Mouse (Mus musculus) heart, adult 8-10 months (tissue): Measurements from ENCODE around the gene Sgsh. TPM values are rescaled to one million over a fixed set of nuclear protein-coding genes. Genes with fewer than 3 reads are reported as not detected.

Source experiments
- DNase-seq: peaks from one replicate; pipeline ENCODE4 v3.0.0; 2022; ENCODE audit warnings: low spot score
- microRNA-seq: library from miRNA; unstranded; fragments of <30 nt; microRNA quantifications from one replicate; pipeline ENCODE4 v1.2.0, GENCODE M21; 2022
- total RNA-seq, 4 experiments: library from RNA; stranded (reverse); gene quantifications; 2 replicates each; pipeline ENCODE4 v1.2.4; 2022

Gene Sgsh
- total RNA-seq, 4 experiments from 2014 or later, result 4.6 to 5.6 (median 5.3) TPM

- no peak for DNase-seq
These were observed 47.8 kb downstream of the Sgsh start, which contains the start of gene Card14 for GRCm38 (mm10) chr11:119307658-119307867. Gene Card14, plus strand, starts transcription at chr11:119307768.

- no peak for DNase-seq
These were observed 48.3 kb downstream of the Sgsh start for GRCm38 (mm10) chr11:119306762-119307657.

GRCm38 (mm10) chr11:119304904-119305712 lies 50.2 kb downstream of the Sgsh start:
- DNase-seq, result no peak

GRCm38 (mm10) chr11:119300986-119301385 lies 54.4 kb downstream of the Sgsh start:
- DNase-seq, result no peak

GRCm38 (mm10) chr11:119300246-119300935 lies 54.9 kb downstream of the Sgsh start:
- DNase-seq, result no peak

GRCm38 (mm10) chr11:119299391-119300245 lies 55.7 kb downstream of the Sgsh start, which contains the start of gene Eif4a3:
Gene Eif4a3, minus strand, starts transcription at chr11:119300089.
- DNase-seq, result peak; percentile 94

- DNase-seq, result no peak
These were observed 56.4 kb downstream of the Sgsh start for GRCm38 (mm10) chr11:119298917-119299316.

- no peak for DNase-seq
These were observed 57.3 kb downstream of the Sgsh start for GRCm38 (mm10) chr11:119297996-119298395.

Small RNA genes lying within 50 kb of the gene (microRNA-seq; reads per million reads assigned to microRNA genes)
- gene Mir1932, result not detected

Other genes starting within 250 kb of the Sgsh start
- gene Tbc1d16, start 127.0 kb downstream of the Sgsh start, total RNA-seq, result 10 to 100 TPM; 60.3 to 72.2 (median 64.4) TPM
- gene Ccdc40, start 127.0 kb downstream of the Sgsh start, total RNA-seq, result under 1 TPM in 1 of 4 experiments, not detected in 3; 0.20 TPM
- 100 to 1,000 TPM; 108 to 126 (median 114) TPM for gene Gaa, start 87.6 kb downstream of the Sgsh start, total RNA-seq
- 10 to 100 TPM; 57.7 to 77.2 (median 66.8) TPM for gene Eif4a3, start 55.4 kb downstream of the Sgsh start, total RNA-seq
- gene Card14, start 47.8 kb downstream of the Sgsh start, total RNA-seq, result under 1 TPM in 2 of 4 experiments, not detected in 2; 0.13 to 0.14 TPM
- gene Slc26a11, start within 50 bp of the Sgsh start, total RNA-seq, result 1 to 10 TPM; 2.3 to 4.6 (median 3.1) TPM
- 10 to 100 TPM; 11.1 to 16.0 (median 13.2) TPM for gene Rnf213, start 37.6 kb upstream of the Sgsh start, total RNA-seq
- 10 to 100 TPM in 1 of 4 experiments, 1 to 10 TPM in 3; 7.2 to 13.2 (median 7.9) TPM for gene Endov, start 135.8 kb upstream of the Sgsh start, total RNA-seq
- gene Nptx1, start 192.2 kb upstream of the Sgsh start, total RNA-seq, result under 1 TPM; 0.09 to 0.24 (median 0.16) TPM
- 10 to 100 TPM; 30.3 to 35.6 (median 32.7) TPM for gene Rptor, start 247.4 kb upstream of the Sgsh start, total RNA-seq